Mouse (Mus musculus): ENCODE measurements at regions not wholly inside any gene's neighbourhood (a gene's known extent, or its start where the extent isn't known, plus 50 kb on each side); places are given as distances from the start of the nearest gene placed in this dataset.
"Not testable (repeated sequence)": the region's sequence is repeated elsewhere in the genome, so short reads cannot be mapped to it uniquely, and the experiment has no call there.

- TF ChIP-seq CTCF (IDR thresholded peaks at IDR 0.05; ENCODE audit: low read depth): no peak
- H3K4me2 ChIP-seq (ENCODE audit: low read depth, low read length): no peak overlapping the region
- H3K4me1 ChIP-seq (ENCODE audit: insufficient read depth, low read length): no peaks in the 10 kb centered on the region
- ATAC-seq (no peak), DNase-seq (ENCODE audit: low spot score) (no peak)
- H3K9ac ChIP-seq (replicated peaks; ENCODE audit: low read length): no peak overlapping the region
- H3K27ac ChIP-seq: no peak overlapping the region
- WGBS: 90% methylated on average over 1 of the region's 1 CpGs
- no peaks in the 10 kb centered on the region for H3K36me3 ChIP-seq (ENCODE audit: insufficient read depth, low read length)
- no peak overlapping the region for H3K4me3 ChIP-seq (ENCODE audit: low read length)
- no peaks in the 10 kb centered on the region for H3K27me3 ChIP-seq (ENCODE audit: insufficient read depth, low read length)
- H3K9me3 ChIP-seq (ENCODE audit: low read length): peaks cover 16% of the 10 kb centered on the region; the same call in 1 of the 2 replicates
These were observed 91.3 kb upstream of the Scaf8 start for GRCm38 (mm10) chr17:3023426-3023825.

GRCm38 (mm10) chr17:3026859-3027258, 87.9 kb upstream of the Scaf8 start:
- not testable (repeated sequence) for H3K27ac ChIP-seq; ATAC-seq; DNase-seq (ENCODE audit: low spot score); H3K4me2 ChIP-seq (ENCODE audit: low read depth, low read length); H3K4me3 ChIP-seq (ENCODE audit: low read length); H3K36me3 ChIP-seq (ENCODE audit: insufficient read depth, low read length); H3K9me3 ChIP-seq (ENCODE audit: low read length); H3K9ac ChIP-seq (replicated peaks; ENCODE audit: low read length); H3K27me3 ChIP-seq (ENCODE audit: insufficient read depth, low read length); H3K4me1 ChIP-seq (ENCODE audit: insufficient read depth, low read length)
- WGBS: 73% methylated on average over 1 of the region's 1 CpGs

GRCm38 (mm10) chr17:3027376-3027775, 87.4 kb upstream of the Scaf8 start:
- ATAC-seq: no peak

GRCm38 (mm10) chr17:3029750-3030149, 85.0 kb upstream of the Scaf8 start:
- H3K4me1 ChIP-seq (ENCODE audit: insufficient read depth, low read length); H3K9me3 ChIP-seq (ENCODE audit: low read length); H3K36me3 ChIP-seq (ENCODE audit: insufficient read depth, low read length); H3K4me2 ChIP-seq (ENCODE audit: low read depth, low read length); H3K4me3 ChIP-seq (ENCODE audit: low read length); H3K27me3 ChIP-seq (ENCODE audit: insufficient read depth, low read length); H3K27ac ChIP-seq; H3K9ac ChIP-seq (replicated peaks; ENCODE audit: low read length); DNase-seq (ENCODE audit: low spot score): not testable (repeated sequence)
- ATAC-seq: peak; percentile 61; the same call in 1 of the 2 replicates
- 60% methylated on average over 2 of the region's 2 CpGs for WGBS

More at GRCm38 (mm10) chr17:3027376-3027775, 87.4 kb upstream of the Scaf8 start:
- Histone ChIP-seq H3K9me3 (ENCODE audit: low read length) (peaks cover 8% of the 10 kb centered on the region; the same call in 1 of the 2 replicates), H3K36me3 (ENCODE audit: insufficient read depth, low read length) (no peaks in the 10 kb centered on the region), H3K9ac (replicated peaks; ENCODE audit: low read length) (no peak overlapping the region), H3K27ac (no peak overlapping the region), H3K4me1 (ENCODE audit: insufficient read depth, low read length) (no peaks in the 10 kb centered on the region), H3K4me3 (ENCODE audit: low read length) (no peak overlapping the region), H3K4me2 (ENCODE audit: low read depth, low read length) (no peak overlapping the region), H3K27me3 (ENCODE audit: insufficient read depth, low read length) (no peaks in the 10 kb centered on the region)
- DNase-seq (ENCODE audit: low spot score): no peak
- WGBS: 79% methylated on average over 4 of the region's 4 CpGs
- TF ChIP-seq CTCF (IDR thresholded peaks at IDR 0.05; ENCODE audit: low read depth): no peak

GRCm38 (mm10) chr17:3035099-3035498, 79.7 kb upstream of the Scaf8 start:
- no peak for TF ChIP-seq CTCF (IDR thresholded peaks at IDR 0.05; ENCODE audit: low read depth)
- no peak overlapping the region for H3K9ac ChIP-seq (replicated peaks; ENCODE audit: low read length)
- H3K27ac ChIP-seq: no peak overlapping the region
- ATAC-seq (no peak), DNase-seq (ENCODE audit: low spot score) (no peak)
- no peaks in the 10 kb centered on the region for H3K27me3 ChIP-seq (ENCODE audit: insufficient read depth, low read length)
- no peak overlapping the region for H3K4me3 ChIP-seq (ENCODE audit: low read length)
- H3K4me2 ChIP-seq (ENCODE audit: low read depth, low read length): no peak overlapping the region
- H3K4me1 ChIP-seq (ENCODE audit: insufficient read depth, low read length): no peaks in the 10 kb centered on the region
- H3K36me3 ChIP-seq (ENCODE audit: insufficient read depth, low read length): no peaks in the 10 kb centered on the region
- 63% methylated on average over 2 of the region's 2 CpGs for WGBS
- H3K9me3 ChIP-seq (ENCODE audit: low read length): peaks cover 10% of the 10 kb centered on the region; the same call in 1 of the 2 replicates

- Histone ChIP-seq H3K4me1 (ENCODE audit: insufficient read depth, low read length) (no peaks in the 10 kb centered on the region), H3K36me3 (ENCODE audit: insufficient read depth, low read length) (no peaks in the 10 kb centered on the region), H3K4me3 (ENCODE audit: low read length) (no peak overlapping the region), H3K27ac (no peak overlapping the region), H3K4me2 (ENCODE audit: low read depth, low read length) (no peak overlapping the region), H3K9me3 (ENCODE audit: low read length) (peaks cover 7% of the 10 kb centered on the region; the same call in 1 of the 2 replicates), H3K27me3 (ENCODE audit: insufficient read depth, low read length) (no peaks in the 10 kb centered on the region), H3K9ac (replicated peaks; ENCODE audit: low read length) (no peak overlapping the region)
- no peak for TF ChIP-seq CTCF (IDR thresholded peaks at IDR 0.05; ENCODE audit: low read depth)
- no peak for DNase-seq (ENCODE audit: low spot score)
- ATAC-seq: no peak
- WGBS: 49% methylated on average over 3 of the region's 3 CpGs
These were observed 77.5 kb upstream of the Scaf8 start for GRCm38 (mm10) chr17:3037145-3037870.

GRCm38 (mm10) chr17:3038067-3038466, 76.7 kb upstream of the Scaf8 start:
- no peak overlapping the region for H3K27ac ChIP-seq
- WGBS: 89% methylated on average over 1 of the region's 1 CpGs
- H3K9ac ChIP-seq (replicated peaks; ENCODE audit: low read length): no peak overlapping the region
- H3K4me1 ChIP-seq (ENCODE audit: insufficient read depth, low read length): no peaks in the 10 kb centered on the region
- no peak for TF ChIP-seq CTCF (IDR thresholded peaks at IDR 0.05; ENCODE audit: low read depth)
- H3K36me3 ChIP-seq (ENCODE audit: insufficient read depth, low read length): no peaks in the 10 kb centered on the region
- H3K4me3 ChIP-seq (ENCODE audit: low read length): no peak overlapping the region
- DNase-seq (ENCODE audit: low spot score) (no peak), ATAC-seq (no peak)
- H3K4me2 ChIP-seq (ENCODE audit: low read depth, low read length): no peak overlapping the region
- no peaks in the 10 kb centered on the region for H3K27me3 ChIP-seq (ENCODE audit: insufficient read depth, low read length)
- H3K9me3 ChIP-seq (ENCODE audit: low read length): peaks cover 7% of the 10 kb centered on the region; the same call in 1 of the 2 replicates

GRCm38 (mm10) chr17:3044520-3044919, 70.3 kb upstream of the Scaf8 start:
- not testable (repeated sequence) for H3K9ac ChIP-seq (replicated peaks; ENCODE audit: low read length); H3K4me3 ChIP-seq (ENCODE audit: low read length); H3K9me3 ChIP-seq (ENCODE audit: low read length); H3K4me1 ChIP-seq (ENCODE audit: insufficient read depth, low read length); ATAC-seq; DNase-seq (ENCODE audit: low spot score); H3K27me3 ChIP-seq (ENCODE audit: insufficient read depth, low read length); H3K4me2 ChIP-seq (ENCODE audit: low read depth, low read length); H3K36me3 ChIP-seq (ENCODE audit: insufficient read depth, low read length); H3K27ac ChIP-seq
- 90% methylated on average over 20 of the region's 20 CpGs for WGBS

GRCm38 (mm10) chr17:3053859-3054258, 60.9 kb upstream of the Scaf8 start:
- H3K4me2 ChIP-seq (ENCODE audit: low read depth, low read length); H3K36me3 ChIP-seq (ENCODE audit: insufficient read depth, low read length); ATAC-seq; H3K9me3 ChIP-seq (ENCODE audit: low read length); DNase-seq (ENCODE audit: low spot score); H3K4me1 ChIP-seq (ENCODE audit: insufficient read depth, low read length); H3K9ac ChIP-seq (replicated peaks; ENCODE audit: low read length); H3K4me3 ChIP-seq (ENCODE audit: low read length); H3K27me3 ChIP-seq (ENCODE audit: insufficient read depth, low read length); H3K27ac ChIP-seq: not testable (repeated sequence)
- WGBS: 88% methylated on average over 4 of the region's 4 CpGs

- WGBS: 31% methylated on average over 8 of the region's 8 CpGs
- H3K4me1 ChIP-seq (ENCODE audit: insufficient read depth, low read length); H3K4me3 ChIP-seq (ENCODE audit: low read length); H3K36me3 ChIP-seq (ENCODE audit: insufficient read depth, low read length); H3K9me3 ChIP-seq (ENCODE audit: low read length); H3K4me2 ChIP-seq (ENCODE audit: low read depth, low read length); DNase-seq (ENCODE audit: low spot score); H3K27me3 ChIP-seq (ENCODE audit: insufficient read depth, low read length); ATAC-seq; H3K9ac ChIP-seq (replicated peaks; ENCODE audit: low read length); H3K27ac ChIP-seq: not testable (repeated sequence)
These were observed 59.9 kb upstream of the Scaf8 start for GRCm38 (mm10) chr17:3054848-3055247.
